Mouse (Mus musculus) cortical plate, adult 2 months (tissue): ENCODE results near the gene Adgrg3. TPM values are rescaled to one million over a fixed set of nuclear protein-coding genes. Genes with fewer than 3 reads are reported as not detected.
A peak's percentile ranks its signal among the peaks of the same experiment; 100 is the strongest.

Experiments
- H3K27ac ChIP-seq: fragments of 200-500 bp; 2 replicates; pipeline ENCODE4 v1.5.1; 2012; ENCODE audit warnings: low read length, control low read depth, inconsistent platforms; ENCODE audit not compliant: insufficient read depth
- H3K4me1 ChIP-seq: fragments of 200-500 bp; 2 replicates; pipeline ENCODE4 v1.6.1; 2011; ENCODE audit warnings: low read length; ENCODE audit not compliant: control insufficient read depth, insufficient read depth
- H3K4me3 ChIP-seq: fragments of 200-500 bp; 2 replicates; pipeline ENCODE4 v1.5.1; 2011; ENCODE audit warnings: mild to moderate bottlenecking, low read length, control low read depth; ENCODE audit not compliant: insufficient read depth
- CTCF ChIP-seq: fragments of 200-500 bp; IDR thresholded peaks from 2 replicates; pipeline ENCODE4 v1.5.1; 2011; ENCODE audit warnings: mild to moderate bottlenecking, control low read depth, low read length; ENCODE audit not compliant: insufficient read depth; ENCODE audit errors: extremely low read depth
- POLR2A ChIP-seq: fragments of 200-500 bp; IDR thresholded peaks from 2 replicates; pipeline ENCODE4 v1.6.1; 2011; ENCODE audit warnings: mild to moderate bottlenecking, low read length, control low read depth; ENCODE audit not compliant: insufficient read depth; ENCODE audit errors: extremely low read depth
- polyA plus RNA-seq: library from polyadenylated mRNA; depleted of rRNA; stranded (reverse); fragments of >200 nt; gene quantifications from 2 replicates; pipeline ENCODE4 v1.2.3, GENCODE M21; 2012

Gene Adgrg3
- polyA plus RNA-seq, 1 experiment = 0.40 TPM

DNA sequence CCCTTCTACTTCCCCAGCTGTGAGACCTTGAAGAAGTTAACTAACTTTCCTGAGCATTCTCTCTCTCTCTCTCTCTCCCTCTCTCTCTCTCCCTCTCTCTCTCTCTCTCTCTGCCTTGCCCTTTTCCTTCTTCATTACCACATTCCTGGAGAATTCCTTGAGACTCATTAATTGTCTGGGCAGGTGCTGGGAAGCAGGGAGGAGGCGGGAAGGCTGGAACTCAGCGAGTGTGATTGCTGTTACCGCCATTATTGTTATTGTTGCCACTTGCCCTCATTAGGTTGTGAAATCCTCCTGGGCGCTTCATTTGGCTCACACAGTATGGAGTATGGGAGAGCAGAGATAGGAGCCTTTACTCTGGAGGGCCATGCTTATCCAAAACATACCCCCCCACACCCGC lies 34.3 kb upstream of the Adgrg3 start:
- TF ChIP-seq CTCF (no peak), POLR2A (no peak)
- H3K4me1 ChIP-seq = peaks cover 5% of the 10 kb centered on the region
- no peak overlapping the region for H3K27ac ChIP-seq
- no peak overlapping the region for H3K4me3 ChIP-seq

DNA sequence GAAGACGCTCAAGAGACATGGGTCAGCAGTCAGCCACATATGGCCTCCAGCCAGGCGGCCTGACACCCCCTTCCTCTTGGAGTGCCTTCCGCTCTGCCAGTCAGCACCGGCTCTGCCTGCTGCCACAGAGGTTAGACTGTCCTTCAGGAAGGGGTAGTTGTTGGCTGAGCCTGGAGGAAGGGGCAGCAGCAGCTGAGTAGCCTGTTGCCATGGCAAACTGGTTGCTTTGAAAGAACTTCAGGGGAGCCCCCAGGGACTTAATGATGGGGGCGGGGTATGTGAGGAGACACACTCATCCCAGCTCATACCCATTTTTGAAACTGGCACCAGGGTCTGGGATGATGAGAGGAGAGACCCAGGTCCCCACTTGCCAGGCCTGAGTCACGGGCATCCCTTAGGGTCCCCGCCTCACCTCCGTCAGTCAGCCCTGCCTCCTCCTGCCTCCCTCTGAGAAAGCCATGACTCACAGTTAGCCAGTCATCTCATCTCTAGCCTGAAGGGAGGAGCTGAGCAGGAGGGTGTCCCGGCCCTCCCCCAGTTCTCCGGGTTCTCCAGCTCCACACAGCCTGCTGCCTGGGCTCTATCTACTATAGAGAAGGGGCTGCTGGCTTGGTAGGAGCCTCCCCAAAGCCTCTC lies 33.5 kb upstream of the Adgrg3 start:
- 0 out of 2 replicates have a peak overlapping the region, but pooled peaks have one; percentile 20 for H3K27ac ChIP-seq
- H3K4me3 ChIP-seq = peak overlapping the region; percentile 38
- TF ChIP-seq CTCF (no peak), POLR2A (peak; percentile 57; the same call in 1 of the 2 replicates)
- peaks cover 5% of the 10 kb centered on the region for H3K4me1 ChIP-seq

DNA sequence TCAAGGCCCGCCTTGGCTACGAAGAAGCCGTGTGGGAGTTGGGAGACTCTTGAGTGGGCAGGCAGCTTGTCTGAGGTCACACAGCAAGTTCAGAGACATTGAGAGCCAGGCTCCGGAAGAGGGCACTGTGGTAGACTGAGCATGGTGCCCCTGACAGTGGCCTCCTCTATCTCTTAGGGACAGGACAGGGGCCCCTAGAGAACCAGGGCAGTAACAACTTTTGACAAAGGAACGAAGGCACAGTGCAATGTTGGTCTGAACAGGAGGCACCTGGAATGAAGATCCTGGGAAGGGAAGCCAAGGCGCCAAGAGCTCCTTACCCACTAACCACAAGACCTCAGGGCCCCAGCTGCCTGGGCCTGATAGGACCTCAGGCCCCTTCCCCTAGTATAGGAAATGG lies 32.5 kb upstream of the Adgrg3 start:
- H3K27ac ChIP-seq = peak overlapping the region; percentile 61; the same call in 1 of the 2 replicates

DNA sequence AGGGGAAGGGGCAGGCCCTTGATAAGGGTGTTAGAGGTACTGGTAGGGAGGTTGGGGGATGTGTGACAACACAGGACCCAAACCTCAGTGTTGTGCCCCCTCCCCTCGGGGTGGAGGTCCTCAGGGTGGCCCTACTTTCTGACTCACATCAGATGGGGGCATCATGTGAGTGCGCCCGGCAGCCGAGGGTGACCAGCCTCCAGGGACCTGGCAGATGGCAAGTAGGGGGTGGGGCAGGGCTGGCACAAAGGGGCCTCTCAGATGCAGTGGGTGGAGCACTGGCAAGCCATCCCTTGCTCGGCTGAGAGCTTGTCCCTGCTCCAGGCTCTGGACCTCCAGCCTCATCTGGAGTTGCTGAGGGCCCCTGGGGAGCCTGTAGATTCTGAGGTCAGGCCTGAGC lies 30.8 kb upstream of the Adgrg3 start:
- H3K27ac ChIP-seq = peak overlapping the region; percentile 51
- no peak overlapping the region for H3K4me3 ChIP-seq
- TF ChIP-seq POLR2A (no peak), CTCF (no peak)
- peaks cover 5% of the 10 kb centered on the region for H3K4me1 ChIP-seq

More for the DNA sequence above, 32.5 kb upstream of the Adgrg3 start:
- Histone ChIP-seq H3K4me3 (peak overlapping the region; percentile 38), H3K4me1 (peaks cover 5% of the 10 kb centered on the region)
- TF ChIP-seq POLR2A (no peak), CTCF (no peak)

DNA sequence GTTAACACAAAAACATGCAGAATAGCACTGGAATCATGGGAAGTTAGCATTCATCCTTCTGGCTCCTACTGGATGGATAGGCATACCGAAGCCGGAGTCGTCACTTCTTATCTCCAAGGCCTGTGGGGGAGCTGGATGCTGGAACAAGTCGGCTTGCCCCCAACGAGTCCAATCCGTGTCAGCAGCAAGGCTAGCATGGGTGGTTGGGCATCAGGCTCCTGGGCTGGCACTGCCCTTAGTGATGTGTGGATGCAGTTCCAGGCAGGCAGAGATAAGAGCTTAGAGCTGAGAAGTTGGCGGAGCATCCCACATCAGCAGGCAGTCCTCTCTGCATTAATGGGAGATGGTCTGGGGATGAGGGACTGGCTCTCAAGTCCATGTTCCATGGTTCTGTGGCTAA lies 29.9 kb upstream of the Adgrg3 start:
- H3K4me1 ChIP-seq = peaks cover 5% of the 10 kb centered on the region
- no peak overlapping the region for H3K27ac ChIP-seq
- no peak overlapping the region for H3K4me3 ChIP-seq
- TF ChIP-seq POLR2A (no peak), CTCF (no peak)

DNA sequence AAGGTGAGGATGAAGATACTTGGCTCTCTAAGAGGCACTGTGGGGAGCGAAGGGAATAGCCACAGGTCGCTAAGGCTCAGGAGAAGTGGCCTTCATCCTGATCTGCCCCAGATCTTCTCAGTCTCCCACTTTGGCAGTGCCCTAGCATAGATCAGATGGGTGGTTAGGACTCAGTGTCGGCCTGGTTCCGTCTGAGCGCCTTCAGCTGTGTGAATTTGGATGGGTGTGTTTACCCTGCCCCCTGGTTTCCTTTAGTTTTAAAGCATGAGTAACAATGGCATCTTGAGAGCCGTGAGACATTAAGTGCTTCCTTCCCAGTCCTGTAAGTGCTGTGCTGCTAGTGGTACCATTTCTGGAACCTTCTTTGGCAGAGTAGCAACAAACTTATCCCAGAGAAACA lies 28.9 kb upstream of the Adgrg3 start:
- Histone ChIP-seq H3K4me1 (peaks cover 7% of the 10 kb centered on the region), H3K27ac (no peak overlapping the region), H3K4me3 (no peak overlapping the region)
- TF ChIP-seq CTCF = no peak
- no peak for TF ChIP-seq POLR2A

DNA sequence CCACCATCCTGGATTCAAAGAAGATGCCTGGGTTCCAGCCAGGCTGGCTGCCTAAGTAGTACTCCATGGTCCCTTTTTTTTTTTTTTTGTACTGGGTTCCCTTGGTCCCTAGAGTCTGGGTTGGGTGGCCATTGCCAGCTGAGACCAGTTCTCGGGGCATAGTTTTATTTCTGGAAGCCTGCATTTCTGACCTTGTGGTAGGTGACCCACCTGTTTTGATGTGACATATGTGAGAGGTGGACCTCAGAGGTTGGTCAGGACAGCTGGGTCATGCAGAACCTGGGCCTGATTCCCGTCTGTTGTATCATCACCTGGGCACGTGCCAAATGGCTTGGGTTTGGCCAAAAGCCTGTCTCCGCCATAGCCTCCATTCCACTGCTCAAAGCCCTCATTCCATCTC lies 27.8 kb upstream of the Adgrg3 start:
- H3K4me3 ChIP-seq = no peak overlapping the region
- H3K27ac ChIP-seq = no peak overlapping the region
- peaks cover 7% of the 10 kb centered on the region for H3K4me1 ChIP-seq
- TF ChIP-seq POLR2A = no peak
- TF ChIP-seq CTCF = no peak

DNA sequence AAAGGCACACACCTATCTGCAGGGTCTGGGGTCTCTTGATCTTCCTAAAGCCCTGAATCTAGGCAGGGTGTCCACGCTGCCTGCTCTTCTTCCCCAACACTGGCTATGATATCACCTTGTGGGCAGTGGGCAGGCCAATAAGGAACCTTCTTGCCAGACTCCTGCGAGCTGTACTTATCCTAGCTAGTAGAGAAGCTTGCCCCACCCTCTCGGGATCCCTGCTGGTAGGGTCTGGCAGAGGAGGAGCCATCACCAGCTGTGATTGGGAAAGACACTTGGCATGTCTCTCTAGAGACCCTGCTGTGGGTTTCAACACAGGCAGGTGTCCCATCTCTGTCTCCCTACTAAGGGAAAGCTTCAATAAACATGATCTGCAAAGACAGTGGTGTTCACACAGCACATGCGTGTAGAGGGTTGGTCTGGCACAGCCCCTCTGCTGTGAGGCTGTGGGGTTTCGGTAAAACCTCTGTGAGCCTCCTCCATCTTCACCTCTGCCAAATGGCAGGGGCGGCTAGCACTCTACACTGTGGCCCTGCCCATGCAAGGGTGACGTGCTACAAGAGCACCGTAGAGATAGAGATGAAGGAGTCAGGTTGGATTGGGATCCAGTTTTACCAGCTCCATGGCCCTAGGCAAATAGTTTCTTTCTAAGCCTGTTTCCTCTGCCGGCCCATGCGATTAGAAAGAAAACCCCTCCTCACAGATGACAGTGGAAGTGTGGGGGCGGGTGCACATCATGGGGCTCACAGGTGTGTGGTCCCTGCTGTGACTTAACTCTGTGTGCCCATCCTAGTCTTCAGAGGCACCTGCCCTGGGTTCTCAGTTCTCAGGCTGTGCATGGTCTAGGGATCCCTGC lies 26.7 kb upstream of the Adgrg3 start:
- TF ChIP-seq CTCF (no peak), POLR2A (no peak)
- Histone ChIP-seq H3K4me1 (peaks cover 7% of the 10 kb centered on the region), H3K27ac (0 out of 2 replicates have a peak overlapping the region, but pooled peaks have one; percentile 57), H3K4me3 (no peak overlapping the region)

DNA sequence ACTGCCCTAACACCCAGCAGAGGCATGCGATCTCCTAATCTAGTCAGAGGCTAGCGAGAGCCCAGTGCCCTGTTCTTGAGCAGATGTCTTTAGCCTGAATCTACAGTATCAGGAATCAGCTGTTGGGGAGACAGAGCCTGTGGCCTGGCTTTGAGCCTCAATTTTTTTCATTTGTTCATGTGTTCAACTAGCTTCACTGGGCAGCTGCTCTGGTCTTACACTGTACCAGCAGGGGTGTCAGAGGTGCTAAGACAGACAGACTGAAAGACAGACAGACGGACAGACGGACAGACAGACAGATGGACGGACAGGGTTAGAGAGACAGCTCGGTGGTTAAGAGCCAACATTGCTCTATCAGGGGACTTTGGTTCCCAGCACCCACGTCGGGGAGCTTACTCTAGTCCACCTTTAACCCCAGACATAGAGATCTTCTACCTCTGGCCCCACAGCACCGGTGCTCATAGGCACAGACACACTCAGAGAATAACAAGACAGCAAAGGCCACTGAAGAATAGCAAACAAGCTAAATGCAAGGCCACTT lies 26.0 kb upstream of the Adgrg3 start:
- TF ChIP-seq POLR2A (no peak), CTCF (no peak)
- H3K4me1 ChIP-seq = peaks cover 5% of the 10 kb centered on the region
- 0 out of 2 replicates have a peak overlapping the region, but pooled peaks have one; percentile 57 for H3K27ac ChIP-seq
- no peak overlapping the region for H3K4me3 ChIP-seq

DNA sequence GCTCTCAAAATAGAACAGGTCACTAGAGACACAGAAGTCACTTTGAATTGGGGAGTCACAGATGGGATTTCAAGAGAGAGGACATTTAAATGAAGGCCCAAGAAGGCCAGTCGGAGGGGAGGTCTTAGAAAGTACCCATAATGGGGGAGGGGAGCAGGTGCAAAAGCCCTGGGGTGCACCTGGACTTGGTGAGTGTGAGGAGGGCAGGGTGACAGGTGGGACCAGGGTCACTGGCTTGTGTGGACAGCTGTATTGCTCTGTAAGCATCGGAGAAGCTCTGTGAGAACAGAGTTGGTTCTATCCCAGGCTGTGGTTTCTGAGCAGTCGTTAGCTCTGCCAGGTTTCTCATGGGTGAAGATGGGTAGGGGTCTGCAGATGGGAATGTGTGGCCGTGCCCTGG lies 25.5 kb upstream of the Adgrg3 start:
- Histone ChIP-seq H3K4me3 (no peak overlapping the region), H3K4me1 (peaks cover 5% of the 10 kb centered on the region), H3K27ac (0 out of 2 replicates have a peak overlapping the region, but pooled peaks have one; percentile 57)
- TF ChIP-seq CTCF (no peak), POLR2A (no peak)
